Mouse (Mus musculus): Measurements from ENCODE around the gene Olfr1242.

- TF ChIP-seq CTCF (IDR thresholded peaks at IDR 0.05; ENCODE audit: insufficient read depth, low read length) (no peak), POLR2A (IDR thresholded peaks at IDR 0.05; ENCODE audit: borderline replicate concordance, extremely low read depth, low read depth, low read length) (no peak)
Observed at GRCm38 (mm10) chr2:89544516-89544915, 46.4 kb upstream of the Olfr1242 start.

Measured in lung, adult 2 months (tissue).